Mouse (Mus musculus): Measurements from ENCODE around the gene Veph1.

The Veph1 gene

DNA sequence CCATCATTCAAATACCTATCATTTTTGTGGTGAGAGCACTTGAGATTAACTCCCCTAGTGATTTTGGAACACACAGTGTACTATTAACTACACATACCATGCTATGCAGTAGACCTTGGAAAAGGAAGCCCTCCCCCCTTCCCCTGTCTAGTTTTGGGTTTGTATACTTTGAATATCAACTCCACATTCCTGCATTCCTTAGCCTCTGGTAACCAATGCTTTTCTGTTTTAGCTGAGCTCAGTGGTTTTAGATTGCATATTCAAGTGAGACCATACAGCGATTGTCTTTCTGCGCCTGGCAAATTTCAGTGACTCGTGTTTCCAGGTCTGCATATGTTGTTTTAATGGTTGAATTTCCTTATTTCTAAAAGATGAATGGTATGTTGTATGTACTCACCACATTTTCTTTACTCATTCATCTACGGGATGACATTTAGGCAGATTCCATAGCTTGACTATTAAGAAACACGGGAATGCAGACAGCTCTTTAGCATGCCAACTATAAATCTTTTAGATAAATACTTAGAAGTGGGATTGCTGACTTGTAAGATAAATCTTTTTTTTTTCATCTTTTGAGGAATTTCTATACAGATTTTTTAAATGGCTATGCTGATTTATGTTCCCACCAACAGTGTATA is 255.7 kb downstream of the Veph1 start:
- ATAC-seq (ENCODE audit: insufficient number of reproducible peaks, low FRiP score, low TSS enrichment): no peak

DNA sequence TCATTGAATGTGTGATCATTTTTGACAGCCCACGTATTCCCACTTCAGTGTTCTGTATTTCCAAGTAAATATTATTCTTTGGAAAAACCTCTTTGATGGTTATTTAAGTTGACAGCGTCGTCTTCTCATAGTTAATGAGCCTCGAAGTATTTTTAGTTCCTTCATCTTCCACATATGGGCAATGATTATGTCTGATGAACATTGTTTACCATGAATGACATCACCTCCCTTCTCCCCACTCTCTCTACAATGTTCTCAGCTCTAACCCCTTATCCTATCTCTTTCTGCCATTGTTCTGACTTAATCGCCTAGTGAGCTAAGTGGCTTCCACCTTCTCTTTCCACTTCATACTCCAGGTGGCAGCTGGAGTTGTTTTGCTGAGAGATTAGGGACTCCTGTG is 261.4 kb downstream of the Veph1 start:
- no peak for ATAC-seq (ENCODE audit: insufficient number of reproducible peaks, low FRiP score, low TSS enrichment)

DNA sequence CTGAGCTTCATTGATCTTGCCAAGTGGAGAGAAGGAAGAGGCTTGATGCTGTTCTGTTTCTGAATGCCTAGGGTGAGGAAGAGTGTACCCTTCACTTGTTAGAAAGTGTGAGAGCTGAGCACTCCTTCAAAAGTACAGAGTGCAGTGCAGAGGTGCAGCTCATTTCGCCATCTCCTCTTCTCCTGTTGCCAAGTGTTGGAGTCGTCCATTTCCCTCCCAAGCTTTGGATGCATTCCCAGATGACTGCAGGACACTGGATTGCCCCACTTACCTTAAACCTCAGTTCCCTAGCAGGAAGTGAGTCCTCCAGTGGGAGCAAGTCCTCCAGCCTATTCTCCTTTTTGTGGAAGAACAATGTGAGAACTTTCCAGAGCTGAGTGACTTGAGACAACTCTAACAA is 263.3 kb downstream of the Veph1 start:
- ATAC-seq (ENCODE audit: insufficient number of reproducible peaks, low FRiP score, low TSS enrichment): no peak

DNA sequence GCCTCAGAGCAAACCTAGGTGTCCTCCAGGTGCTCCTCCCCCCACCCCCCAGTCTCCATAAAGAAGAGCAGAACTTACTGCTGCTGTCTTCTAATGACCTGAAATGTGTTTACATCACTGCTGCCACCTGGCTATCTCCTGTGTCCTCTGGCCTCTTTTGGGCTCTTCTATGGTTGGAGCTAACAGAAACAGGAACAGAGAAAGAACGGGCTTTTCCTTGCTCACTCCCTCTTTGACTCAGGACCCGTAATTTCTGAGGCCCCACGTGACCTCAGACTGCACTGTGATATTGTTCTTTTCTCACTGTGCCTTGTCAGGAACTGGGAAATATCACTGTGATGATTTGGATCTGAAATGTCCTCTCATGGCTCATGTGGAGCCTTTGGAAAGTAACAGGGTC is 271.2 kb downstream of the Veph1 start:
- no peak for ATAC-seq (ENCODE audit: insufficient number of reproducible peaks, low FRiP score, low TSS enrichment)

DNA sequence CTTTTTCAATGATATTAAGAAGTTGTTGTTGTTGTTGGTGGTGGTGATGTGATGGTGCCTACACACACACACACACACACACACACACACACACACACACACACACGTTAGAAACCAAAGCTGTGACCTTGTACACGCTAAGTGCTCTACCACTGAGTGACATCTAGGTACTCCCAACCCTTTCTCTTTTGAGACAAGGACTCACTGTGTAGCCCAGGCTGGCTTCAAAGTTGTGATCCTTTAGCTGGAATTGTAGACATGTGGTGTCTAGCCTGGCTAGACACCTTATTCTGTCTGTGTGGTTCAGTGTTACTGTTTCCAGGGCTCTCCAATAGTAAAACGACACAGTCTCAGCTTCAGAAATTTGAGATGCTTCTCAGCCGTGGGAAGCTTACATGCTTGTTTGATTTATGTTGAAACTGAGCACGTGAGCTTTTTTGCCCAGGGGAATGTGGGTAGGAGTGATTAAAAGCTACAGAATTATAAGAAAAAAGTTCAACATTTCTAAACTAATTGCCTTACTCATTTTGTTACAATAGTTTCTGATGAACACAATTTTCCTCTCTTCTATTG is 272.3 kb downstream of the Veph1 start:
- no peak for ATAC-seq (ENCODE audit: insufficient number of reproducible peaks, low FRiP score, low TSS enrichment)

DNA sequence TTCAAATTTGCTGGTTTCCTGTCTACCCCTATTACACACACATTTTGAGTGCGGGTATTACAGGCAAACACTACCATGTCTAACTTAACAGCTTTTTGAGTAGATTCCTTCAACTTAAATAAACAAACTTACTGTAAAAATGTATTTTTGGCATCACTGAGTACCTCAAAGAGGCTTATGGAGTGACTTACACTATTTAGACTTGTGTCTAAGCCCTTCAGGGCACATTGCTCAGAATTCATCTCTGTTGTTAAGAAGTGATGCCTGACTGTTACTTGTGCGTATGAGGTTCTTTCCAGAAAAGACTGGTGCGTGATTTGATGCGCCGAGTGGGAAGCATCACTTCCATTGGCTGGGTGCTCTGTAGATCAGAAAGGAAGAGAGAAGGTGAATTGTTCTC is 277.5 kb downstream of the Veph1 start:
- no peak for ATAC-seq (ENCODE audit: insufficient number of reproducible peaks, low FRiP score, low TSS enrichment)

DNA sequence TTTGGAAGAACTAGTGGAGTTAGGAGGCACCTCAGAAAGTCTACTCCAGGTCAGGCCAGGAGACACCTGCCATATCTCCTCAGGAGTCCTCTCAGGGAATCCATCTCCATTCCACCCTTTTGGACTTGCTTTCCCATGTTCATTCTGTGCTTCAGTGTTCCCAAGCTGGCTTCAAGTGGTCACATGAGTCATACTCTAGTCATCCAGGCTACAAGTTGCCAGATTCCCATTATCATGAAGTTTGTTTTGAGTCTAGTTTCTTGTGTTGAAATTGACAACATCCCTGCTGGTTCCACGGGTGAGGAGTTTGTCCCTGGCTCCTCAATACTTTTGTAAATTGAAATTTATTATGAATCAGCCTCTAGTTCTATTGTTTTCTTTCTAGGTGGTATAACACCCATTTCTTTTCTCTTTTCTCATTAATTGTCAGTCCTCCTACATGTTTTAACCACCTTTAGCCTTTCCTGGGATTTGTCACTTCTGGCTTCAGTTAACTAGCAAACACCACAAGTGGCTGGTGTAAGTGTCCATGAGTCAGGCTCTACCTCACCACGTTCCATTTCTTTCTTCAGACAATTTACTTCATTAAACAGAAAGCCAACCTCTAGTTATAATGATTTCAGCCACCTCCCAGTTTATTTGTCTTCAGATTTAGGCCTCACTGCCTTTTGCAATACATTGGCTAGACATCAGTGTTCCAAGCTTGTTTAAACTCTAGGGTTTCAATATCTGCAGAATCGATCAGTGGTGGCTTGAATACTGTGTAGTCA is 288.8 kb downstream of the Veph1 start:
- ATAC-seq (ENCODE audit: insufficient number of reproducible peaks, low FRiP score, low TSS enrichment): no peak

DNA sequence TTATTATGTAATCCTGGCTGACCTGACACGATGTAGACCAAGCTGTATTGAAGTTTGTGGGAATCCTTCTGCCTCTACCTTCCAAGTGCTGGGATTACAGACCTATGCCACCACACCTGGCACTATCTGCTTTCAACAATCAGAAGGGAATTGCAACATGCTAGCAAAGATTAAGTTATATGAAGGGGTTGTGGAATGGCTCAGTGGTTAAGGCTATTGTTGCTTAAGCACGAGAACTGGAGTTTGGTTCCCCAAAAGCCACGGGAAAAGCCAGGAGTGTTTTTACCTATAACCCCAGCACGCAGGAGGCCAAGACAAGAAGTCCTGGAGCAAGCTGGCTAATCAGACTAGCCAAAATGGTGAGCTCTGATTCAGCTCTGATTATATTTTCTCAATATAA is 291.6 kb downstream of the Veph1 start:
- no peak for ATAC-seq (ENCODE audit: insufficient number of reproducible peaks, low FRiP score, low TSS enrichment)

DNA sequence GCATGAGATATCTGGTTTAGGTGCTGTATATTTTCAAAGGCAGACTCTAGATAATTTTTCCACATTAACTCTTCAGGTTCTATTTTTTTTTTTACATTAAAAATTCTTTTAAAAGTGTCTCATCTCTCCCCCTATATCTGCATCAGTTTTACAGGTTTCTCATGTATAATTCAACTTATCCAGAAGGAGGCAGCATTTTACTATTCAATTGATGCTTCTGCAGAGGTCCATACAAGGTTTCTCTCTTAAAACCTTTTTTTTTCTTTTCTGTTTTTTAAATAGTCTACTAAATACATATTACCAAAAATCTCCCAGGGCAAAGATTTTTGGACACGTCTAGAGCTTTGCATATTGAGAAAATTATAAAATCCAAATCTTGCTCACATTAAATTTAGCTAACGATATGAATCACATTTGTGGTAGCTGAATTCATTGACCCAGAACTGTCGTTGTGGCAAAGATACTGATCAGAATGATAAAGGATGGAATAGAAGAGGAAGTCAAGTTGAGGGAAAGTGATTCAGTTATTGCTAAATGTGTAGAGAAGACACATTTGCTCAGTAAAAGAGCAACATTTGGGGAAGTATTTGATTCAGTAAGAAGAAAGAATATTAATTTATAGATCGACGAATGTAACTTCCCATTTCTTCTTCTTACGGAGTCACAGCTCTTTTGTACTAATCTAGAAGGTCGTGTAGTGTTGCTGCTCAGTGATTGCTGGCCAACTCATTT is 292.3 kb downstream of the Veph1 start:
- no peak for ATAC-seq (ENCODE audit: insufficient number of reproducible peaks, low FRiP score, low TSS enrichment)
